Mouse (Mus musculus) liver, embryonic 14.5 days (tissue): ENCODE data around the gene Exoc3l. TPM values are rescaled to one million over a fixed set of nuclear protein-coding genes. Genes with fewer than 3 reads are reported as not detected.

Experiments
- ATAC-seq: fragments of 200-750 bp; cut with Nextera tagmentation; 2 replicates; pipeline ENCODE4 v1.8.0; 2017; ENCODE audit warnings: moderate number of reproducible peaks, mild to moderate bottlenecking, moderate library complexity; ENCODE audit not compliant: insufficient read depth
- DNase-seq, 3 experiments: peaks; one replicate each; pipeline ENCODE4 v3.0.0-alpha.2; 2012 to 2013; ENCODE audit warnings: low read depth in 3 of 3, low spot score in 3 of 3
- H3K27ac ChIP-seq: fragments of 300-500 bp; sonication (generic); 2 replicates; pipeline ENCODE4 v1.5.1; 2014; ENCODE audit warnings: moderate library complexity, mild to moderate bottlenecking, control low read depth, inconsistent platforms
- H3K27me3 ChIP-seq: fragments of 300-500 bp; sonication (generic); 2 replicates; pipeline ENCODE4 v1.6.1; 2014; ENCODE audit warnings: mild to moderate bottlenecking, low read length, moderate library complexity; ENCODE audit not compliant: control insufficient read depth, insufficient read depth
- H3K36me3 ChIP-seq: fragments of 300-500 bp; sonication (generic); replicated peaks from 2 replicates; pipeline ENCODE4 v1.6.1; 2014; ENCODE audit warnings: low read depth; ENCODE audit not compliant: control insufficient read depth, insufficient read depth
- H3K4me1 ChIP-seq, 2 experiments: fragments of 200-500 bp in 1 of 2; fragments of 300-500 bp in 1 of 2; sonication (generic) in 1 of 2; replicated peaks; 2 replicates each; pipeline ENCODE4 v1.6.1; 2012 to 2014; ENCODE audit warnings: antibody characterized with exemption in 1 of 2, inconsistent platforms in 1 of 2, low read length in 1 of 2; ENCODE audit not compliant: control insufficient read depth in 2 of 2, insufficient read depth in 2 of 2
- H3K4me2 ChIP-seq: fragments of 300-500 bp; sonication (generic); 2 replicates; pipeline ENCODE4 v1.6.1; 2014; ENCODE audit warnings: low read depth, mild to moderate bottlenecking, control low read depth, moderate library complexity
- H3K4me3 ChIP-seq, 2 experiments: fragments of 200-500 bp in 1 of 2; fragments of 300-500 bp in 1 of 2; sonication (generic) in 1 of 2; 2 replicates each; pipeline ENCODE4 v1.5.1; 2012 to 2014; ENCODE audit warnings: low read depth in 2 of 2, low read length in 2 of 2, mild to moderate bottlenecking in 2 of 2, control low read depth in 1 of 2, inconsistent platforms in 1 of 2, moderate library complexity in 1 of 2; ENCODE audit not compliant: insufficient read depth in 1 of 2
- H3K9ac ChIP-seq: fragments of 300-500 bp; sonication (generic); replicated peaks from 2 replicates; pipeline ENCODE4 v1.6.1; 2014; ENCODE audit warnings: mild to moderate bottlenecking, control low read depth, moderate library complexity
- H3K9me3 ChIP-seq: fragments of 300-500 bp; sonication (generic); 2 replicates; pipeline ENCODE4 v1.6.1; 2016; ENCODE audit warnings: low read length, mixed read lengths; ENCODE audit not compliant: control insufficient read depth
- CTCF ChIP-seq: IDR thresholded peaks from 2 replicates; pipeline ENCODE4 v1.5.1; 2016; ENCODE audit warnings: antibody characterized with exemption, low read depth, control low read depth
- EP300 ChIP-seq: IDR thresholded peaks from 2 replicates; pipeline ENCODE4 v1.6.1; 2016; ENCODE audit warnings: antibody characterized with exemption, low read depth
- WGBS: fragments of 180-500 bp; shearing (Covaris S2); extraction: QIAGEN DNeasy Blood & Tissue Kit; methylation state at CpG from one replicate; pipeline ENCODE4 v1.1.7; 2014; ENCODE audit not compliant: insufficient replicate concordance; 5-methylcytosine and 5-hydroxymethylcytosine counted together
- polyA plus RNA-seq, 2 experiments: library from polyadenylated mRNA; depleted of rRNA in 1 of 2; stranded (reverse) in 1 of 2; unstranded in 1 of 2; fragments of >200 nt; fragmentation: Nextera tagmentation in 1 of 2; extraction: Ambion mirVana in 1 of 2; gene quantifications; 2 replicates each; pipeline versions ENCODE4 v1.2.1 to v1.2.3; 2012 to 2014

Gene Exoc3l
- polyA plus RNA-seq, 2 experiments = 4.5 to 6.5 TPM

GRCm38 (mm10) chr8:105282239-105282638 lies 13.7 kb downstream of the Exoc3l start:
- H3K27ac ChIP-seq = no peak overlapping the region
- no peak overlapping the region for H3K9ac ChIP-seq
- peaks cover 27% of the 10 kb centered on the region for H3K27me3 ChIP-seq
- WGBS = 34% methylated on average over 4 of the region's 4 CpGs
- no peak overlapping the region for H3K4me2 ChIP-seq
- TF ChIP-seq CTCF (no peak), EP300 (no peak)
- no peak for DNase-seq
- H3K4me3 ChIP-seq = no peak overlapping the region
- ATAC-seq = no peak
- H3K4me1 ChIP-seq = peaks cover 4 to 6% of the 10 kb centered on the region in 2 experiments; a peak in 1 of 4 replicates
- H3K9me3 ChIP-seq = no peaks in the 10 kb centered on the region
- no peaks in the 10 kb centered on the region for H3K36me3 ChIP-seq

- Histone ChIP-seq H3K27ac (no peak overlapping the region), H3K9ac (no peak overlapping the region), H3K9me3 (no peaks in the 10 kb centered on the region), H3K4me1 (peaks cover 4 to 6% of the 10 kb centered on the region in 2 experiments; a peak in 1 of 4 replicates), H3K4me2 (no peak overlapping the region), H3K27me3 (peaks cover 31% of the 10 kb centered on the region), H3K36me3 (no peaks in the 10 kb centered on the region), H3K4me3 (no peak overlapping the region)
- no peak for ATAC-seq
- WGBS = 78% methylated on average over 12 of the region's 12 CpGs
- no peak for DNase-seq
- TF ChIP-seq EP300 (no peak), CTCF (no peak)
Measured at GRCm38 (mm10) chr8:105281821-105282220, 14.1 kb downstream of the Exoc3l start.

GRCm38 (mm10) chr8:105280567-105280966 lies 15.3 kb downstream of the Exoc3l start:
- no peak overlapping the region for H3K27ac ChIP-seq
- no peaks in the 10 kb centered on the region for H3K36me3 ChIP-seq
- TF ChIP-seq EP300 (no peak), CTCF (no peak)
- H3K4me3 ChIP-seq = no peak overlapping the region
- H3K4me1 ChIP-seq = peaks cover 4 to 11% of the 10 kb centered on the region in 2 experiments; a peak in 3 of 4 replicates
- H3K9ac ChIP-seq = no peak overlapping the region
- ATAC-seq = no peak
- 40% methylated on average over 3 of the region's 3 CpGs for WGBS
- no peaks in the 10 kb centered on the region for H3K9me3 ChIP-seq
- no peak for DNase-seq
- H3K27me3 ChIP-seq = peaks cover 44% of the 10 kb centered on the region
- no peak overlapping the region for H3K4me2 ChIP-seq

- DNase-seq (no peak), ATAC-seq (peak; percentile 61)
- H3K9me3 ChIP-seq = no peaks in the 10 kb centered on the region
- no peak overlapping the region for H3K27ac ChIP-seq
- 4% methylated on average over 28 of the region's 28 CpGs for whole genome bisulfite sequencing
- TF ChIP-seq CTCF (peak; percentile 42), EP300 (no peak)
- H3K4me3 ChIP-seq = peak overlapping the region in 1 of 2 experiments; percentile 16; a peak in 1 of 4 replicates
- no peak overlapping the region for H3K9ac ChIP-seq
- peak overlapping the region; percentile 41 for H3K4me2 ChIP-seq
- no peaks in the 10 kb centered on the region for H3K36me3 ChIP-seq
- peaks cover 59% of the 10 kb centered on the region for H3K27me3 ChIP-seq
- H3K4me1 ChIP-seq = peaks cover 4 to 11% of the 10 kb centered on the region in 2 experiments; a peak in 3 of 4 replicates
Measured at GRCm38 (mm10) chr8:105278911-105279334, 17.0 kb downstream of the Exoc3l start.

GRCm38 (mm10) chr8:105276292-105277120 lies 19.4 kb downstream of the Exoc3l start:
- Histone ChIP-seq H3K4me2 (peak overlapping the region; percentile 30), H3K27me3 (peaks cover 78% of the 10 kb centered on the region), H3K9ac (no peak overlapping the region), H3K9me3 (no peaks in the 10 kb centered on the region), H3K4me1 (peaks cover 4 to 6% of the 10 kb centered on the region in 2 experiments; a peak in 3 of 4 replicates), H3K27ac (no peak overlapping the region), H3K4me3 (peak overlapping the region in 1 of 2 experiments; percentile 0; a peak in 1 of 4 replicates), H3K36me3 (no peaks in the 10 kb centered on the region)
- 3% methylated on average over 30 of the region's 30 CpGs for WGBS
- DNase-seq (no peak), ATAC-seq (peak; percentile 52; the same call in 1 of the 2 replicates)
- TF ChIP-seq CTCF (no peak), EP300 (no peak)
